Mouse (Mus musculus) c-Kit-negative CD71-positive TER-119-positive erythroid progenitor cells, embryonic 14.5 days (primary cell): ENCODE measurements around the gene Cwc22.

Experiments
- DNase-seq: peaks from one replicate; pipeline ENCODE4 v3.0.0-alpha.2; 2013; ENCODE audit warnings: low read depth, low spot score

Gene Cwc22

DNA sequence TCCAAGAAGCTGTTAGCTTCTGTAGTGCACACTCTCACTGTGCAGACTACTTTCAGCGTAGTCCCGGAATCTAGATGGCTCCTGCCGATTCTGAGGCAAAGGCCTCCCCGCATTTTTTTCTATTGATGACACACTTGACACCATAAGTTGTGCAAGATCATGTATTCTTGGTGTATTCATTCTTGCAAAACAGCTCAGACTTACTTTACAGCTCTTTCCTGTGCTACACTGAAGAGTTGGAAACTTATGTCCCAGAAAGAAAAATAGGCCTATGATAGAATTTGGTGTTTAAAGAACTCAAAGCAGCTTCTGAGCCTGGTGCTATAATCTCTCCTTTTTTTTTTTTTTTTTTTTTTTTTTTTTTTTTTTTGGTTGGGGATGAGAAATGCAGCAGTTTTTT lies 23.8 kb upstream of the Cwc22 start:
- DNase-seq, result no peak

DNA sequence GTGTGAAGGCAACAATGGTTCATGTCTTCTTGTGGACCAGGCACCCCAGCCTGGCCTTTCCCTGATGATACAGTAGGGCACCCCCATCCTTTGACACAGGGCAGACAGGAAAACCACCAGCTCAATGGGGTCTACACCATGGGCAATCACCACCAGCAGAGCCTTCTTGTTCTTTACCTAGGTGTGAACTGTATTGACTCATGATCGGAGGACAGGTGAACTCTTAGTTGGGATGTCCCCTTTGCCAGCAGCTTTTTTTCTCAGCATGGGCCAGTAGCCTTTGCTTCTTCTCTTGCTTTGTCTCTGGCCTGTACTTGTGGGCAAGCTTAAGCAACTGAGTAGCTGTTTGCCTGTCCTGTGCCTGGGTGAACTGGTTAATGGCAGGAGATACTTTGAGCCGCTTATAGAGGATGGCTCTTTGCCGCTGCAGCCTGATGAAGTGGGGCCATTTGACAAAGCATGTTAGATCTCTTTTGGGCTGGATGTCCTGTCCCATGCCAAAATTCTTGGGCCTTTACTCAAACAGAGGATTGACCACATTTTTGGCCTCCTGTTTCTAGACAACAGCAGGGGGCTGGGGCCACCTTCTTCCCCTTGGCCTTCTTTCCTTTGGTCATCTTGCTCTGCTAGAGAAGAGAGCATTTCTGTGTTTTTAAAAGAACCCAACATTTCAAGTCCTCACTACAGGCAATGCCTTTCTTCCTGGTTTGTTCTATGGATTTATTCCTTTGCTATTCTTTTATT lies 16.4 kb upstream of the Cwc22 start:
- no peak for DNase-seq

DNA sequence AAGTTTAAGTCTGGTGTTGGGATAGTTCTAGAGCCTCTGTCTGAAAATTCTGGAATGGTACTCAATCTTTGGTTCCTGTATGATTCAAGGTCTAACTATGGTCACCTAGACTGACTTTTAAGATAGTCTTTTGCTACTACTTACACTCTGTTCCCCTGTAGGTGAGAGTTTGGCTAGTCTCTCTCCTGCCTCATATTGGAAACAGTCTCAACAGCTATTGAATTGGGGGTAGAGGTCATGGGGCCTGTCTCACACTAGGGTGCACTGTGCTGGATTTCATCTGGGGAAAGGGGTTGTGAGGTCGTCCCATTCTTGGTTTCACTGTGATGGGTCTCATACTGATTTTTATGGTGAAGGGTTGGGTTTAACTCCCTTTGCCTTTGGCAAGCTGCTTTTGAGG lies 15.1 kb upstream of the Cwc22 start:
- no peak for DNase-seq

DNA sequence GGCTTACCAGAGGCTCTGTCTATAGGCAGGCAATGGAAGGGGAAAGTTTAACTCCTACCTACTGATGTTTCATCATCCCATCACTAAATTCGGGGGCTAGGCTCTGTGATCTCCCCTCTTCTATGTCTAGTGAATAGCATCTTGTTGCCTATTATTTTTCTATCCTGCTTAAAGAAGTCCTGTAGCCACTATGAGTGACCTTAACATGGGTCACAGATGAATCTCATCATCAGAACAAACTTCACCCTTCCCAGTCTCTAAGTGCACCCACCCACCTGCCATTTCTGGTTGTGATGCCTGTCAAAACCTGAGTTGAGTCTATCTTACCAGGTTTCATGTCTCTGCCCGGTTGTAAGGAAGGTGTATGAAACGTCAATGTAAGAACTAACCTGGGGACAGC lies 14.5 kb upstream of the Cwc22 start:
- DNase-seq, result no peak

DNA sequence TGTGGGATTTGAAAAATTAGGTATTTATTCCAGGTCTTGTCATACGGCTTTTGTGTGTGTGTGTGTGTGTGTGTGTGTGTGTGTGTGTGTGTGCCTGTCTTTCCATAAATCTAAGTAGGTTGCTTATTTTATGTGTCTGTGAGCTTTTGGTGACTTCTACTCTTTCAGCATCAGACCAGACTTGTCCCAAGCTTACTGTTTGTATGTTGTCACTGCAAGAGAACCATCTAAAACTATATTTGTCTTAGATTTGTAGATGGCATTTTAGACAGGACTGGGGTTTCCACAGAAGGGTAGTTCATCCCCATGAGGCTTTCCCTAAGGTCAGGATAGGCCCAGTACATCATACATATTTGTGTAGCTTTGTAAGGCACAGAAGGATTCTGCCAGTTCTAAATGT lies 13.2 kb upstream of the Cwc22 start:
- DNase-seq, result no peak

DNA sequence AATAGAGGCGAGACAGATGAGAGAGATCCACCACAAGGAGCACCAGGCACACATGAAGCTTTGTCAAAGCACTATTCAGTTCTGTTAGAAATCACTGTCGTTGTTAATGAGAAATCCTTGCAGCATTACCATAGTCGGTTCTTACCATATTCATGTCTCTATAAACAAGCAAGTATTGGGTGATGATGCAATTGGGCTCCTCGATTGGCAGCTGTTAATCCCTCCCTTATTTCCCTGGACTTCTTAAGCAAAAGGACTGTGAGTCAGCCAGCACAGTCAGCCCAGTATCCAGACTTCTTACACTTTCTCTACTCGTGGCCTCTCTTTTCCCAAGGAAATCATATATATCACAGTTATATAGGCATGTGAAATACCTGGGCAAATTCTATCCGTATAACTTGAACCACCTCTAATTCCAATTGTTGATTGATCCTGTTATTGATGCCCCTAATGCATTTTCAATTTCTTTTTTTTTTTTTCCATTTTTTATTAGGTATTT lies 5.3 kb upstream of the Cwc22 start:
- DNase-seq, result no peak

DNA sequence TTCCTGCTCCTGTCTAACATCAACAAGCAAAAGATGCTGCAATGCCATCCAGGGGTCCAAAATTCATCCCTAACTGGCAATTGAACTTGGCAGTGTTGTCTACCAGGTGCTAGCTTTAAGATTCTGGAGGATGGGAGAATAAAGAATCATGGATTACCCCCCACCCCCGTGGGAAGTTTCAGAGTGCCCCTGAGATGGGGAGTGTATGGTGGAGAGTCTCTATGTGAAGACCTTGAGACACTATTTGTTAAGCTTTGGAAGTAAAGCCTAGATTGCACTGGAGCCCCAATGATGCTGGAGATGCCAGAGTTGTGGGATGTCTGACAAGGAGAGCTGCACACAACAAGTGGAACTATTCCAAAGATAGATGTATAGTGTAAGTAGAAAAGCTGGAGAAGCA lies 3.9 kb upstream of the Cwc22 start:
- no peak for DNase-seq

DNA sequence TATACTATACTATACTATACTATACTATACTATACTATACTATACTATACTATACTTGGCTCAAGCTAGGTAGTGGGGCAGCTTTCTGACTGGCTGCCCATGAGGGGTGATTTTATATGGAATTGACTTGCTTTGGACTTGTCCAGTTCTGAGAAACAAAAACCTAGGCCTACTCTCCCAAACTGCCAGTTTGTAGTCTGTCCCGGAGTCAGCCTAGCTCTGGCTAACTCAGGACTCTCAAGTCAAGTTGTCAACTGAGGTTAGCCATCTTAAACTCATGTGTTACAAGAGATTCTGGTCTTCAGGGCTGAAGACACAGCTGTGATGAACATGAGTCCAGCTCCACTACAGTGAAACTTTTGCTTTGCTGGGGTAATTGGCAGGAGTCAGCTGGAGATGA lies 3.3 kb upstream of the Cwc22 start:
- DNase-seq, result no peak

DNA sequence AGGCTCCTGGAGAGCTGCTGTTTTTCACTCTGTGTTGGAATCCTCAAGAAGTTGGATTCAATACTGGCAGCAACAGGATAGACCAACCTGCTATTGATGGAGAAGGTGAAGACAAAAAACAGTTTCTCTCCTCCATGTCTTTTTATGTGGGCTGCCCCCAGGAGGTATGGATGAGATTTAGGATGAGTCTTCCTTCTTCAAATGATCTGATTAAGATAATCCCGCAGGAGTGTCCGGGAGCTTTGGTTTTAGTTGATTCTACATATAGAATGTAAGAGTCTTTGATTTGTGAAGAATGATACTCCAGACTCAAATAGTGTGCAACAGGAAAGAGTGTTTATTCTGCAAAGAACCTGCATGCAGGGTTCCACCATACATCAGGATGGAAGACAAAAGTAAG lies 2.7 kb upstream of the Cwc22 start:
- DNase-seq, result no peak

DNA sequence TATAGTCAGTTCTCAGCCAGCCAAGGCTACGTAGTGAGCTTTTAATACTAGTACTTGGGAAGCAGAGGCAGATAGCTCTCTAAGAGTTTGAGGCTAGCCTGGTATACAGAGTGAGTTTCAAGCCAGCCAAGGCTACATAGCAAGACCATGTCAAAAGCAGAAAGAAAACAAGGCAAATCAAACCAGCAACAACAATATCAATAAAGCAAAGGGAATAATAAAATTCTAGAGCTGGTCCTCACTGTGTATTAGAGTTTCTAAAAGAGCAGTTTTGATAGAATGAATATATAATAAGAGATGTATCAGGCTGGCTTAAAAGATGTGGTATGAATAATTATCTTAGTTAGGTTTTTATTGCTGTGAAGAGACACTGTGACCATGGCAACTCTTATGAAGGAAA lies 2.0 kb upstream of the Cwc22 start:
- no peak for DNase-seq

DNA sequence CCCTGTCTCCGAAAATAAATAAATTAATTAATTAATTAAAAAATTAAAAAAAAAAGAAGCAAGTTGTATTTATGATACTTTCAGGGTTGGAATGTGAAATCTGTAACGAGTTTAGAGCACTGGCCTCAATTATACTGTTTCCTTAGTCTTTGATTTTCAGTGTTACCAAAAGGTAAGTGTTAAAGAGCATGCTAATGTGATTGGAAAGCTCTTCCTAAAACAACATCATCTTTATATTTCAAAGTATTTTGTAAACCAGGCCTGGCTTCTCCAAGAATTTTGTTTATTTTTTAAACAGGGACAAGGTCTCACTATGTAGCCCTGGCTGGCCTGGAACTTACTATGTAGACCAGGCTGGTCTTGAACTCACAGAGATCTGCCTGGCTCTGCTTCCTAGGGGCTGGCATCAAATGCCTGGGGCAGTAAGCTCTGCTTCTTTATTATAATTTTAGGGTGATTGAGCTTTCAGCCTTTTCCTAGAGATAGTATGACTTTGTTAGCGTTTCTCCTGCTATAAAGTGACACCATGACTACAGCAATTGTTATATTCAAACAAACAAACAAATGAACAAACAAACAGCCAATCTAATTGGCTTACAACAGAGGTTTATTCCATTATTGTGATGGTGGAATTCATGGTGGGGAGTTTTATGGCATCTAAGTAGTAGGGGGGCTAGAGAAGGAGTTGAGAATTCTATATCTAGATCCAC lies 1.1 kb upstream of the Cwc22 start:
- no peak for DNase-seq

DNA sequence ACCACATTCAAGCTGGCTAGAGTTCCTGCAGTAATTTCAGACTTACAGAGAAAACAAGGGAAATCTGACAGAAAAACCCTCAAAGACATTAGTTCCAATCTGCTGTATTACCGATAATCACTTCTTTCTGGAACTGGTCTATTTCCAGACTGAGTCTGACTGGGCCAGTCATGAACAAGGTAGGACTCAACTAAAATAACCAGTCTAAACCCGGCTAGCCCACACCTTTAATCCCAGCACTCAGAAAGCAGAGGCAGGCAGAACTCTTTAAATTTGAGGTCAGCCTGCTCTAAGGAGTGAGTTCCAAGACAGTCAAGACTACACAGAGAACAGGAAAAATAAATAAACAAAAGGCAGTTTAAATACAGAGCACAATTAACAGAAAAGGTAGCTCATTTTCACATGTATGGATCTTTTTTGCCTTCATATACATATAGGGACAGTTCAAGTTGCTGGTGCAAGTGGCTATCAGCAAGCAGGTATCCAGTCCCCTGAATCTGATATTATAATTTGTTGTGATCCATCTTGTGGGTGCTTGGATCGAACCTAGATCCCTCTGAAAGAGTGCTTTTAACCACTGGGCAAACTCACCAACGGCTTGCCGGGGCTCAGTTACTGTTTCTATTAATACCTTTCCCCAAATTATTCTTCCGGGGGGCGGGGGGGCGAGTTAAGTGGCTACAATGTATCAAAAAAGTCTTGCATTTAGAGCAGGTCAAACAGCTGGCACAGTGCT lies 1.1 kb downstream of the Cwc22 start:
- DNase-seq, result no peak

DNA sequence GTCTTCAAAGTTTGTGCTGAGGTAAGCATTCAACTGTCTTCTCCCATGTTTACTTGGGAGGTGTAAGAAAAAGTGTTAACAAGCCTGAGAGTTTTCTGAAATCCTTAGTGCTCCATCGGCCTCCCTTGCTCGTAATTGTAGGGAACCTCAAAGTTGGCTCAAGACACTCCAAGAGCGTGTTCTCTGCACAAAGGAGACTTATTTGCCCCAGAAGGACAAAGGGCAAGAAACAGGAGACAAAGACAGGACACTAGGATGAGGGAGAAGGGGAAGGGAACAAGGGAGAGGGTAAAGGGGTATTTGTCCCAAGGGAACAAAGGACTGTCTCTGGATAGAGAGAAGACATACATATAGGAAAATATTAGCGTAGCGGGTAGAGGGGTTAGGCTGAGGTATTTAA lies 1.9 kb downstream of the Cwc22 start:
- no peak for DNase-seq

DNA sequence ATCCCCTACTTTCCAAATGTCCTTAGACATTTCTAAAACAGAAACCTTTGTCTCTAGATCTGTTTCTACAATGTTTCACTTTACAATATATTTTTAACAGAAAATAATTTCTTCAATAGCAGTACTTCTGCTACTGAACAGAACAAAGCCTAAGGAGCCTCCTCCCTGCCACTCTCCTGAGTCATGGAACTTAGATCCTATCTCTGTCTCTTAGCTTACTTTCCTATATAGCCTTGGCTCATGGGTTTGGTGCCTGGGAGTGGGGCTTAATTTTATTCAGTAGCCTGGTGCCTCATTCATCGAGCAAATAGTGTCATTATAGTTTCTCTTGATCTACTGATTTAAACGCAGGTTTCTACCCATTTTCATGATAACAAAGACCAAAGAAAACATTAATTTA lies 4.2 kb downstream of the Cwc22 start:
- DNase-seq, result no peak

DNA sequence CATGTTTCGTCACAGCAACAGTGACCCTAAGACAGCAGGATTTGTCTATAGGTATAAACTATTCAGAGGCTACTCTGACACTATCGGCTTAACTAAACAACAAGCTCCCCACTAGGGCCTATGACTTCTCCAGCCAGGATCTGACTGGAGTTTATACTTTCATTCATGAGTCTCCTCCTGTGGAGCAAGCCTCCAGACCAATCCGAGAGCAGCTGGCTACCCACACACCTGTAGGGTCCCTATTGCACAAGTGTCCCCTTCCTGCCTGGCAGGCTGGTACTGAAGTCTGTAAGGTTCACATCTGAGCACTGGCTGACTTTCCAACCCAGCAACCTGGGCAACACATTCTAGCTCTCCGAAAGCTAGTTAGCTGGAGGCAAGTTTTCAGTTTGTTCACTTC lies 7.9 kb downstream of the Cwc22 start:
- DNase-seq, result no peak

DNA sequence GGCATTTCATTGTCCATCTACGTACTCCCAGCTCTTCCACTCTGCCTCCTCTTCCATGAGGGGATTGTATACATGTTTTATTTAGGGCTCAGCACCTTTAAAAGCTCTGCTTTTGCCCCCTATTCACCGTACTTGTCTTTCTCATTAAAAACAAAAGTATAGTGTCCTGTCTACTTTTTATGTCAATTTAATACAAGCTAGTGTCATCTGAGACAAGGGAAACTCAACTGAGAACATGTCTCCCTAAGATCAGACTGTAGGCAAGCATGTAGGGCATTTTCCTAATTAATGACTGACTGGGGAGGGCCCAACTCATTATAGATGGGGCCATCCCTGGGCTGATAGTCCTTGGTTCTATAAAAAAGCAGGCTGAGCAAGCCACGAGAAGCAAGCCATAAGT lies 8.4 kb downstream of the Cwc22 start:
- no peak for DNase-seq

DNA sequence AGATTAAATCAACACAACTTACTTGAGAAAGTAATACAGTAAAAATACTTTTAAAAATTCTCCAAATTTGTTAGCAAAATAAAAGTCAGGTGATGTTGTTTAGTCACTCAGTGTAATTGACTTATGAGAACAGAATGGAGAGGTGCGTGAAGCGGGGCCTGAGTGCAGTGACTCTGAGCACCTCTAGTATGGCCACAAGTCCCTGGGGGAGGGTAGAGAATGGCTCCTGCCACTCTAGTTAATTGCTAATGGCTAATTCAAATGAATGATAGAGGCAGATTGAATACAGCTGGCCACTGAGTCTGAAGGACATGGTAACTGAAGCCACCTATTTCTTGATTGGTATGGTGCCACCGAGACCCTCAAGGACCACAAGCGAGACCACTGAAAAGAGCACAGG lies 12.0 kb downstream of the Cwc22 start:
- no peak for DNase-seq

DNA sequence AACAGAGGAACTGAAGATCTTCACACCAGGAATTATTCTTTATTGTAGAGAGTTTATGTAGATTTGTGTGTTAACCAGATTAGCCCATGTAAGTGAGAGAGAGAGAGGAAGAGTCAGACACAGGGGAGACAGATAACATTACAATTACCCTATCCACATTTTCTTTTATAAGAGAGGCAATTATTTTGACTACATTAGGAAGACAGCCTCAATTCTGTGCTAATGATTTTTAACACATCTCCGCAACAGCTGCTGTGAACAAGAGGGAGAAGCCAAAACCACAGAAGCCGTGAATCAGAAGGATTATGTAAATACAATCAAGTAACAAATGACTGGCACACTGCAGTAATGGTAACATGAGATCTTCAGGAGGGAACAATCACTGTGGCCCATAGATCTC lies 12.5 kb downstream of the Cwc22 start:
- no peak for DNase-seq

DNA sequence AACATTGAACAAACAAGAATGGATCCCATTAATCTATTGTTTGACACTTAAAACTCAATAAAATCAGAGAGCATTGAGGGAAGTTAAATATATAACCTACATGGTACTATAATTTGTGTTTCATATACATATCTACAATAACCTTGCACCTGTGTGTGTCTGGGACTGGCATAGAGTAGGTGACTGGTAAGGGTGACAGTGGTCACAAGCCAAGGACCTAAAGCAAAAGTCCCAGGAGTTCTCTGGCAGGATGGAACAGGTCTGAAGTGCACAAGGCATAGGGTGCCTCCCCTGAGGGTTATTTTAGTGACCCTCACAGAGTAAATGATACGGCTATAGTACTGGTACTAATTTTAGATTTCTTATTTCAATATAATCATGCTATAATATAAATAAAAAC lies 14.2 kb downstream of the Cwc22 start:
- no peak for DNase-seq

DNA sequence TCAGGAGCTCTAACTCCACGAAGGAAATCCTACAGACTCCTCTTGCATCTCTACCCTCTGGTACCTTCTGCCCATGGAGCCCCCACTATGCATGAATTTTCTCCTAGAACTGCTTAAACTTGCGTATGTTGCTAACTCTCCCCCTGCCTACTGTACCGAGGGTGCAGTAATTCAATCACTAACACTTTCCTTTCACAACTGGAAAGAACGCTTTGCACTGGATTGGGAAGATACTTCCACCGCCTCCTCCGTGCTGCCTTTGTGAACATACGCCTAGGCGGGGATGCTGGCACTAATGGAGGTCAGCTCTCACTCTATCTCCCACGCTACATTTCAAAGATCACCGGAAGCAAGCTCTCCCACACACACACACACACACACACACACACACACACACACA lies 17.8 kb downstream of the Cwc22 start:
- no peak for DNase-seq

DNA sequence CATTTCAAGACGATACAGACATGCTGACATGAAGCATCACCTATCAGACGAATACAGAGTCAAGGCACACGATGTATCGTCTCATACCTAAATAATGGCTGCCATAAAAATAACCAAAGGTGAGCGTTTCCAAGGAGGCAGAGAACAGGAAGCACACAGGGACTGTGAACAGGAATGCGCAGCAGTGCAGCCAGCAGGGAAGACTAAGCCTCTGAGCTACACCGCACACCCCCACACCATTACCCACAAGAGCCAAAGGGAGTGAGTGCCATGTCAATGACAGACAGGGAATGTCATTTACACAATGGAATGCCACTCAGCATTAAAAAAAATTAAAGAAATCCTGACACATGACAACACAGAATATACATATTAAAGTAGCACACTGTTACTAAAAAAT lies 19.7 kb downstream of the Cwc22 start:
- DNase-seq, result no peak

DNA sequence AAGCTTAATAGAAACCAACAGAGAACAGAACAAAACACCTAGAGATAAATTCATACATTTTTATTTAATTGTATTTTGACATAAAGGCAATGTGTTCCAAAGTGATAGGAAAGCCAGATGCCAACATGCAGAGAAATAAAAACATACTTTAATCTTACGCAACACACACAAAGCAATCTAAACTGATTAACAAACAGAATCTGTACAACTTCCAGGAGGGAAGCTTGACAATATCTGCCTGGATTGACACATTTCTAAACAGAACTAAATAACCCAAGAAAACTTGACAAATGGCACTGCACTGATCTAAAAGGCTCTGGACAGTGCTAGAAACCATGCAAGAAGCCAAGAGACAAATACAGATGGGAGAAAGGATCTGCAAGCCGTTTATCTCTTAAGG lies 20.2 kb downstream of the Cwc22 start:
- no peak for DNase-seq
